Mouse (Mus musculus) heart, adult 18-20 months (tissue): ENCODE results near the gene Sall4. TPM values are rescaled to one million over a fixed set of nuclear protein-coding genes. Genes with fewer than 3 reads are reported as not detected.

ENCODE experiments used
- DNase-seq, 2 experiments: peaks; one replicate each; pipeline ENCODE4 v3.0.0; 2021 to 2022; ENCODE audit warnings: mixed read lengths in 1 of 2
- long read RNA-seq, 2 experiments: library from polyadenylated mRNA; stranded (forward); transcript quantifications; one replicate each; pipeline ENCODE4 v2.0.0; 2021
- total RNA-seq, 2 experiments: library from RNA; stranded (reverse); gene quantifications; 2 replicates each; pipeline ENCODE4 v1.2.3; 2021

Sall4 gene
- 1 to 10 TPM; 1.2 to 1.9 TPM for total RNA-seq
- long read RNA-seq, experiment 1 = 0 reads
- long read RNA-seq, experiment 2 = 0 reads

GRCm38 (mm10) chr2:168767582-168767981 lies at the start of gene Sall4:
Gene Sall4 (minus strand): TSS chr2:168767943.
- DNase-seq = no peak

DNA sequence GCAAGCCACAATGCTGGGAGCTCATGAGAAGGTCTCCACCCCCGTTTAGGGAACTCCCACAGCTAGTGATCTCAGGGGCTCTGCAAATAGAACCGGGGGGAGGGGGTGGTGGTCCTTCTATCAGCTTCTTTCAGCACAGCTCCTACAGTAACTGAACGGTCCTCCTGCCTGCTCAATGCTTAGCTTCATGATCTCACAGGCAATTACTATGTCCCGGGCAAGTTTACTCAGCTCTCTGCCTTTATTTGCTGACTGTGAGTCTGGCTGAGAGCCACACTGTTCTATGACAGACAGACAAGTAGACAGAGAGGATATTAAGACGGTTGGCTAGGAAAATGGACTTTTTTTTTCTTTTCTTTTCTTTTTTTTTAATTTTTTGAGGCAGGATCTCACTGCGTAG lies 45.5 kb upstream of the Sall4 start:
- DNase-seq = no peak

GRCm38 (mm10) chr2:168809895-168810294 lies 42.2 kb upstream of the Sall4 start:
- DNase-seq = no peak

DNA sequence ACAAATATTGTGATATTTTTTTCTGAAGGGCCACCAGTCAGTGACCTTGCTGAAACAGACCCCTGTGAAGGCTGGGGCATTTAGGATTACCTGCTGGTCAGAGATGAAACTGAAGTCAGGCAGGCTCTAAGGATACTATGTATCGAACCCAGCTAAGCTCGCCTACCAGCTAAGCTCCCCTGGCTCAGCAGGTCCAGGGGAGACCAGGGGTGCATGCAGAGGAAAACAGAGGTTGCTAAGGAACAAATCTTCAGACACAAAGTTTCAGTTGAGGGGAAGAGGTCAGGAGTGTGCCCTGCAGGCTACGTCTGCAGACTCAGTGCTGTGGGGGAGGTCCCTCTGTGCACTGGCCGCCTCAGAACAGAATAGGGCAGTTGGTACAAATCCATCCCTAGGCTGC lies 39.9 kb upstream of the Sall4 start:
- DNase-seq = no peak

DNA sequence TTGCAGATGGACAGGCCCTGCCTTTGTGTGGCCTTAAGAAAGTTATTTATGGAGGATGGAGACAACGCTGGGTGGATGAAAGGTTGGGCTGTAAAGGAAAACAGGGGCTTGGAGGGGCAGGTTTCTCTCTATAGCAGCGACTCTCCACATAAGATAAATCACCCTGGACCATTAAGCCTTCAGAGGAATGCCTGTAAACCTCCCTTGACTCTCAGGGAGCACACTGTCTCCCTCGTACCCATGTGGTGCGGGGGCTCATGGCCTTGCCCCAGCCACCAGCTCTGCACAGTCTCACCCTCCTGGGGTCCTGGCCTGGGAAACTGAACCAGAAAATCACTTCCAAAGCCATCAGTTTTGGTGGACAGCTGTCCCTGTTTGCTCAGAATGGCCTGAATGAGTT lies 36.1 kb upstream of the Sall4 start:
- DNase-seq = no peak

DNA sequence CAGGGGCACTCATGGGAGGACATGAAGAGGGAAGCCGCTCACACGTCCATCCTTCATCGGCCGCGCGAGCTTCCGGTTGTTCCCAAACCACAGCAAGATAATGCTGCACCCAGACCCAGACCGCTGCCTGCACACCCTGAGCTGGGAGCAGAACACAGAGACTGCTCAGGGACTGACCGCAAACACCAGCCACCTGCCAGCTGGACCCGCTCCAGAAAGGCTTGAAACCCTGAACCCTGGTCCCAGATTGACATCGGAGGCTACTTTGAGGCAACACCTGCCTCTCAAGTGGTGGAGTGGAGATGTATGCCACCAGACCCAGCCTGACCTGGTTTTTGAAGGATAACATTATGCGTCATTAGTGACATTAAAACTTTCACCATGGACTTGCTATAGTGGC lies 31.6 kb upstream of the Sall4 start:
- no peak for DNase-seq

GRCm38 (mm10) chr2:168798921-168799320 lies 31.2 kb upstream of the Sall4 start:
- DNase-seq = no peak

DNA sequence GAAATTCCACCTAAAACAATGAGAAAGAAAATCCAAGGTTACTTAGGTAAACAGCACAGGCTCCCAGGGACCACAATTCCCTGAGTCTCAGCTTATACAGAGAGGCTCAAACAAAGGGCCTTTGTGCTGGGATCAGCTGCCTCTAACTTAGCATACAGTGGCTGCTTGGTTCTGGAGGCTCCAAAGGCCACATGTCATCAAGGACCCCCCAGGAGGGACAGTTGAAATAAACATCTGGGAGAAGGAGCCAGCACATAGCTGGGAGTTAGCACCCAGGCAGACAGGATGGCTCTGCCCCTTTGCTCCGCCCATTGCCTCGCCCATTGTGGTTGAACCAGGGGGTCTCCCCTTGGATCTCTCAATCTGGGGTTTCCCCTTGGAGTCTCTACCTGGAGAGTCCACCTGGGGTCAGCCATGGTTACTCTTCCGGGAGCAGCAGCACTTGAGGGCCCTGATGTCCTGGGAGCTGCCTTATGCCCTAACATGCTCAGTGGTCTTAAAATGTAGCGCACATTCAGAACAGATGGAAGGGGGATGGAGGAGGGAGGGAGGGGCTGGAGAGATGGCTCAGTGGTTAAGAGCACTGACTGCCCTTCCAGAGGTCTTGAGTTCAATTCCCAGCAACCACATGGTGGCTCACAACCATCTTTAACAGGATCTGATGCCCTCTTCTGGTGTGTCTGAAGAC lies 23.5 kb upstream of the Sall4 start:
- DNase-seq = no peak

GRCm38 (mm10) chr2:168786174-168786573 lies 18.4 kb upstream of the Sall4 start:
- DNase-seq = no peak

DNA sequence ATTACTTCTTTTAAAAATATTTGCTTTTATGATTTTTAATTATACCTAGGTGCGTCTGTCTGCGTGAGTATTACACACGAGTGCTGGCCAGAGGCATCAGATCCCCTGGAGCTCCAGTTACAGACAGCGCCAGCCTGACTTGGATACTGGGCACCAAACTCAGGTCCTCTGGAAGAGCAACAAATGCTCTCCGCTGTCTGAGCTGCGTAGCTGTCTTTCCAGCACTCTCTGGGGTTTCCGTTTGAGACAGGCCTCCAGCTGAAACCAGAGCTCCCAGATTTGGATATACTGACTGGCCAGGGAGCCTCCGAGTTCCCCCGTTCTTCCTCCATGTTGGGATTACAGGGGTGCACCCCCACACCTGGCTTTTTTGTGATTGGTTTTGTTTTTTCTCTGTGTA lies 12.9 kb upstream of the Sall4 start:
- DNase-seq = no peak

DNA sequence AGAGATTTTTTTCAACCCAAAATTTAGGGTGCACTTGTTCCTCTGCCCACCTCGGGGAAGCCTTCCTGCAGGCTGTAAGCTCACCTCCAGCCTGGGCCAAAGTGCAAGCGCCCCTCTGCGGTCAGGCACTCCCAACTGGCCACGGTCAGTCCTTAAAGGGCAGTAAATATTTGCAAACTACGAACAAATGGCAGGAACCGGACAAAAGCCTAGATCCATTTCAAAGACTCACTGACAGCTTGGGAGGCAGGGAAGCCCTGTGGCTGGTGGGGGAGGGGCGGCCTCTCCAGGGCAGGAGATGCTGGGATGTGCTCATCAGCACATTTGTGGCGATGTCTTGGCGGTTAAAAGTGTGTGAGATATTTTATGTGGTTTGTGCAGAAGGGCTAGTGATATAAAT lies 12.3 kb upstream of the Sall4 start:
- no peak for DNase-seq

GRCm38 (mm10) chr2:168777481-168777880 lies 9.7 kb upstream of the Sall4 start:
- no peak for DNase-seq

- DNase-seq = no peak
Observed at GRCm38 (mm10) chr2:168776238-168776637, 8.5 kb upstream of the Sall4 start.

DNA sequence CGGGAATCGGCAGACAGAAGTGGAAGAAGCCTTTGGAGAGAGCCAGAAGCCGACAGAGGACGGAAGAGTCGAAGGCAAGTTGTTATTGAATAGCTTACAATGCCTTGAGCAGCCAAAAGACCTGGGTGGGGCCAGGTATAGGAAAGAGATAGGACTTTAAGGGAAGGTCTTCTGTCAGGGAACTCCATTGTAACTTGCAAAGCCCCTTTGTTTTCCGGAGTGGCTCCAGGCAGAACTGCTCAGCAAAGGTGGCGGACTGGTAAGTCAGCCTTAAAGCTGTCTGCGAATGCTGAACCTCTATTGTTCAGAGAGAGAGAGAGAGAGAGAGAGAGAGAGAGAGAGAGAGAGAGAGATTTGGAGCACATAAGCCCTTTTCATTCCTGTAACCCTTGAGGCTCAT lies 1.5 kb upstream of the Sall4 start:
- no peak for DNase-seq

DNA sequence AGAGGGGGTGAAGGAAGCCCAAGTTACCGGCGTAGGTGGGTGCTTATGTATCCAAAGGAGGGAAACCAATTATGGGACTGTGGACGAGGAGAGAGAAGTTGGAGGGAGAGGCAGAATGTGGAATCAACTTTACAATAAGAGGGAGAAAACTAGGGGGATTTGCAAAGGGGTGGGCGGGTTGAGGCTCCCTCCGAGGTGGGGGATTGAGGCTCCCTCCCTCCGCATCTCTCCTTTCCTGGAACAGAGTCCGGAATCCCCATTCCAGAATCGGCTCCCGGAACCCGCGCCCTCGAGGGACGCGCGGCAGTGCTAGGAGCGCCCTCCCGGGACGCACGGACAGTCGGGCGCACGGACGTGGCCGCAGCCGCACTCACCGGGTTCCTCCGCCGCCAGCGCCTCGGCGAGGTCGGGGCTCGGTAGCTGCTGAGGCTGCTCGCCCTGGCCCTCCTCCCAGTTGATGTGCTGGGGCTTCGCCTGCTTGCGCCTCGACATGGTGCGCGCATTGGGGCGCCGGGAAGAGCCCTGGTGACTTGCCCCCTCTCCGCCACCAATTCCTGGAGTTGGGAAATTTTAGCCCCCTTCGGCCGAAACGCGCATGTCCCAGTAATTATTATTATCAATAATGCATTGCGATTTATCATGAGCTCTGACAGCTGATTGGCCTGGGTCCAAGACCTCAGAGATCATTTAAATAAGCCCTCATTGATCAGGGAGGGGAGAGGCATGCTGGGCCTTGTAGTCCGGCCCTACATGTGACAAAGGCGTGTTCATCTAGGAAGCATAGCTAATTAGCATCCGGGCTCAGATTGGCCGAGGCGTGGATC lies 993 bp downstream of the Sall4 start:
- DNase-seq = peak; percentile 21 to 30

DNA sequence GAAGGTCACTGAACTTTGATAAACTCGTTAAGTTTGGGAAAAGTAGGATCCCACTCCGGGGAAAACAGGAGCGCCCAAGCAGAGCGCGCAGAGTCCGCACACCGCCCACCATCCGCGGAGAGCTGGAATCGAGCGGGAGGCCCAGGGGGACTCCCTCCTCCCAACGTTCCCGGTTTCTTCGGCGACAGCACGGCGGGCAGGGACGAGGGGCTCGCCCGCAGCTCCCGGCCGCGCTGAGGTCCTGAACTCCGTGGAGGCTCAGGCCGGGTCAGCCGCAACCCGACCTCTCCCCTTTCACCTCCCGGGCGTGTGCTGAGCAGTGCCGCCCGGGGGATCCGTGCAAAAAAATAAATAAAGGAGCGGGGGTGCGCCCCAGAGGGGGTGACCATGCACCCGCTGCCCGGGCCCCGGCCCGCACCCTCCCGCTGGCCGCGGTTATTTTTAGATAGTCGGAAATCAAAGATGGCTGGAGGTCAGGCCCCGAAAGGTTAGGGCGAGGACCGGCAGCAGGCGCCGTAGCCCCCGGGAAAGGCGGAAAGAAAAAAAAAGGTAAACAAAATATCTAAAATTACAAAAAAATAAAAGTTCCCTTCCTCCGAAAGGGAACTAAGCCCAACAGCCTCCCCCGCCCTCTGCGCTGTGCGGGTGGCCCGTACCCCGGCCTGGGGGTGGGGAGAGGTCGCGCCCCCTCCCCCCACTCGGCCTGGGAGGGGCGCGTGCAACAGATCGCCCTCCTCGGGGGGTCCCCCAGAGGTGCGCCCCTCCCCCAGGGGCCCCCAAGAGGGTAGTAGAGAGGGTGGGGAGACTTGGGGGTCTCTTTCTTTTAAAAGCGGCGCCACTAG lies 1.8 kb downstream of the Sall4 start:
- DNase-seq = peak; percentile 27 to 46

- peak; percentile 47 to 60 for DNase-seq
Observed at GRCm38 (mm10) chr2:168765065-168765681, 2.6 kb downstream of the Sall4 start.

GRCm38 (mm10) chr2:168764460-168764867 lies 3.3 kb downstream of the Sall4 start:
- no peak for DNase-seq

GRCm38 (mm10) chr2:168763785-168764184 lies 4.0 kb downstream of the Sall4 start:
- no peak for DNase-seq

DNA sequence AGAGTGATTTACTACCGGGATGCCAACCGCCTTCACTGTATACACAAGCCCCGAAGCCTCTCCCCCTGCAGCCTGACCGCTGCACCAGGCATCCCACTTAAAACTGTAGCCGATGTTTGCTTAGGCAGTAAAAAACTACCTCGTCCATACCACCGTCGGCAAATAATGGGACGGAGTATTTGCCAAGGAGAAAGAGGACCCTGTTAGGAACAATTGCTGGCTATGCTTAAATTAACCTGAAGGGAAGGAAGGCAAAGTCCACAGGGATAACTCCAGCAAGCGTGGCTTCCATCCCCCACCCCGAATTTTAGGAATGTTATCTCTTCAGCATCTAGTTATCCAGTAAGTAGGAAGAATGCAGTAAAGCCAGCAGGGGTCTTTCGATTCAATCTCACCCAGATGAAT lies 5.3 kb downstream of the Sall4 start:
- DNase-seq = no peak

- DNase-seq = no peak
Observed at GRCm38 (mm10) chr2:168761954-168762353, 5.8 kb downstream of the Sall4 start.

GRCm38 (mm10) chr2:168761141-168761540 lies 6.6 kb downstream of the Sall4 start:
- DNase-seq = no peak
